Mouse (Mus musculus) ovary, postnatal 14 days (tissue): ENCODE measurements at regions not wholly inside any gene's neighbourhood (a gene's known extent, or its start where the extent isn't known, plus 50 kb on each side); places are given as distances from the start of the nearest gene placed in this dataset.

Source experiments
- DNase-seq: peaks from one replicate; pipeline ENCODE4 v3.0.0; 2022; ENCODE audit warnings: low spot score

DNA sequence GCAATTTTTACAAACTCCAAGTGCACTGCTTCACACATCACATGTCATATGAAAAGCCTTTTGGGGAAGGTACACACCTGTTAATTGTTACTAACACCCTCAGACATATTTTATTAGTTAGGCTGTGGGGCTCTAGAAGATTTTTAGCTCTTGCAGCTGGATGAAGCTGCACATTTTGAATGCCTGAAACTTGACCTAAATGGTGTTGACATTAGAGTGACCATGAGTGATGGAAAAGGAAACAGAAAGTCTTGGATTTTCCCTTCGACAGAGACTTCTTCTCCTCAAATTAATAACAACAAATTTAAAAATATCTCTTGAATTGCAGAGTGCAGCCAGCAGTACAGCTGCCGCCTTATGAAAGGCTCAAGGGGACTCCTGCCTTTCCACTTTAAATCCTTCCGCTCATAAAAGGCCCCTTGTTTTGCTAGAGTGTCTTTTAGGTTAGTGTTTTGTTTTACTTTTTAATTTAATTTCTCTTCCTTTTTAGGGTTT lies 259.7 kb downstream of the Trim52 start:
- no peak for DNase-seq

DNA sequence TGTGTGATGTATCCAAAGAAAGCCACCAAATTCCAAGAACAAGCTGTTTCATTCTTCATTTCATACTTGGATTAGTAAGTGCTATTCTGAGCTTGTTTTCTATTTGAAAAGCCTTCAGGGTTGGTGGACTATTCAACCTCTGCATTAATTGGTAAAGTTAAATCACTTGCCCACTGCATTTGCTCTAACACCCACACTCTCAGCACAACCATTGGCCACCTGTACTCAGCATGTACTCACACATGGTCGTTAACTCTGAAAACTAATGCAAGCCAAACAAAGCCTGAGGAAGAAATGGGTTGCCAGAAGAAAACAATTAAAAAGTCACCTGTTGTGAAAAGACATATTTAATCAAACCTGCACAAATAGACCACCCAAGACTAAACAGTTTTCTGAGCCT lies 267.5 kb downstream of the Trim52 start:
- no peak for DNase-seq

DNA sequence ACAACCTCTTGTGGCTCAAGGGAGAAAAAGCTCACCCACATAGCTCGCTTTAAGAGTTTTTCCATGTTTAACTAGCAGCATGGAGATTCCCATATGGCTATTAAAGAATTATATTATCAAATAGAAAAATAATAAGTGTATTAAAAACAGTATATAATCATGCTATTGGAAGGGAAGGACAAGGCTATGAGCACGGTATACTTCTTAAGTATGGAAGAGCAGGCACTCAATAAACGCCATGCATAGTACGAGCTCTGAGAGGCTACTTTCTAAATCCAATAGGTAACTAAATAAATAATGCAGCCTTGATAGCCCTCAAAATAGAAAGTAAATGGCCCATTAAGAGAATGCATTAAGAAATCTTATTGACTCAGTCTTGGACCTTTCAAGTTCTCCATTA lies 273.6 kb downstream of the Trim52 start:
- no peak for DNase-seq

DNA sequence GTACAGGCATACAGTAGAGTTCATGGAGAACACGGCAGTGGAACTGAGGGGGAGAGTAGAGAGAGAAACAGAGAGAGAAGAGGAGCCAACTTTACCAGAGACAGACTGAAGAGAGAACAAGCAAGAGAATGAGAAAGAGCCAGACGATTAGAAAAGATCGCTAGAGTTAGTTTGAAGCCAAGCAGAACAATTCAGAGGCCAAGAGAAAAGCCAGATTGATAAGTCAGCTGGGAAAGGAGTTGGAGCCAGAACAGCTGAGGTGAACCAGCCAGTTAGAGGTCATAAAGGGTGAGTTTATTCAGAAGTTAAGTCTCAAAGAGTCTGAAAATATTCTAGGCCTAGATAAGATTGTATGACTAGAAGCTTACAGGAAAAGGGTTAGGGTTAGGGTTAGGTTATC lies 281.7 kb downstream of the Trim52 start:
- DNase-seq = no peak

DNA sequence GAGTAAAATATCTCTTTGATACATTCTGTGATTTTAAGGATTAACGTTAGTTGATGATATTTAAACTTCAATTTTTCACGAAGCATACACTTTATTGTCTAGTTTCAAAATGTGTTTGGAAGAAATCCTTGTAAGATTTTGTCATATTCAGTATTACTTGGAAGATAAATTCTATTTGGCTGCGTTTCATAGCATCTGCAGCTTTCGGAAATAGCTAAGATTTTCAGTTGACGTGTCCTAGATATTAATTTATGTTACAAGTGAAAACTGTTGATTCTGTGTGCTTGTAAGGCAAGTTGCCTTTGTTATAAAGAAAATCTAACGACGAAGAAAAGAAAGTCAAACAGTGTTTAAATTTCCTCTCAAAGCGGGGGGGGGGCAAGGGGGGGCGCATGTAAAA lies 284.5 kb downstream of the Trim52 start:
- DNase-seq = no peak

DNA sequence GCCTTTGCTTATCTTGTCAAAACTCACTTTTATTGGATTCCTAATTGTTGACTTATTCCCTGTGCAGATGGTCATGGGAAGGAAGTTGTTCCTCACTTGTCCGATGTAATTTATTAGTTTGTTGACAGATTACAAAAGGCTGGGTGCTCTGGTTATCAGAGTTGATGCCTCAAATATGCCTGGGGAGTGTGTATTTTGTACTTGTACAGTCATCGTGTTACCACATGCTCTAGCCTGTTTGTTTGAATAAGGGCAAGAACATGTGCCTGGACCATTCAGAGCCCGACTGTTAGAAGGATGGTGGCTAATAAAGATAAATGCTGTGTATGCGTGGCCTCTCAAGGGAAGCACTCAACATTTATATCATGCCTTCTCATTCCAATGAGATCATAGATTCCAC lies 288.0 kb downstream of the Trim52 start:
- DNase-seq = no peak

DNA sequence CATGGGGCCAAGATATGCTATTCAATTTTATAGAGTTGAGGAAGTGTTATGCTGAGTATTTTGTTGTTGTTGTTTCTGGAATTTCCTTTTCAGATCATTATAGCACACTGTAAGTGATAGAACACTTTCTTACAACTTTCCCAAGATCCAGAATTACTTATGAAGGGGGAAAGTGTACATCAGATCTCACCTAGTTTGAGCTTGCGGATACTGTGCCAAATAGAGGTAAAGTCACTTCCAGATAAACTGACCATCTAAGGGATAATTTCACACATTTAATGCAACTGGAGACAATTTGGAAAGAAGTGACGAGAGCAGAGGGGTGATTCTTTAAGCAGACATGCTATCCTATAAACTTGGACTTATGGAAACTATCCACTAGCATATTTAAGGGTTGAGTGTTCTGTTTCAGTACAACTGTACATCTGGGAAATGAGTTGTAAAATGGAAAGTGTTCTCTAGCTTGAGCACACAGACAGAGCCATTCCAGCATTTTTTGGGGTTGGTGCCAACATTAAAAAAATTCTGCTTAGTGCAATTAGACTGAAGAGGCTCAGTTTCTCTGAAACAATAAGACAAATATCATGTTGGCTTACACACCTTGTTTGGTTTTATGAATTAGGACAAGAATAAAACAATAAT lies 307.0 kb downstream of the Trim52 start:
- no peak for DNase-seq

DNA sequence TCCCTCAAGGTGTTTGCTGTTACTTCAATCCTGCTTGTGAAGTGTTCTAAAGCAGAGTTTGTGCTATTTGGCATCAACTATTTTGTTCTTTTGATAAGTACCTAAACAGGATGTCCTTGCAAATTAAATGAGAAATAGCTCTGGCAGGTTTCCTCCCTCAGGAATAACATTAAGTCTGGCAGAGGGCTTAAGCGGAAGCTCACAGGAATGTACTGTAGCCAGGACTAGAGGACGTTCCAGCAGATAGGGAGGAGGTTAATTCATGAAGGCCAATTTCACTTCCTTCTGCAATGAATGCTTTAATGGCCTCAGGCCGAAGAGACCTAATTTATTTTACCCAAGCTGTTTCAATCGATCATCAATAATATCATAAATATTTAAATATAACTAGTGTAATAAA lies 318.7 kb downstream of the Trim52 start:
- DNase-seq = no peak

DNA sequence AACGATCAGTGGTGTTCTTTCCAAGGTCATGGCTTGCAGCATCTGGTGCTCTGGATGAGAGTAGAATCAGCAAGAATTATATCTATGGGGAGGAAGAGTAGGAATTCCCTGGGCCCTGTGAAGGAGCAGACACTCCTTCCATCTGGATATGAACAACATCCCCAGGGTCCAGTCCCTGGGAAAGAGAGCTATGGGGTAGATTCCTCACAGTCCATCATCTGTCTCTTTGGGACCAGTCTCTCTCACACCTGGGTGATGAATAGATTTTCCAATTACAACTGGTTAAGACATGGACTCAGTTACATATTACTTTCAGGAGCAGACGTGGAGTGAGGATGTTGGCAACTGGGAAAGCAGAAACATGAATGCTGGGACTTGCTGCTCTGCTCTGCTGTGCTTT lies 322.6 kb downstream of the Trim52 start:
- peak; percentile 9 for DNase-seq

DNA sequence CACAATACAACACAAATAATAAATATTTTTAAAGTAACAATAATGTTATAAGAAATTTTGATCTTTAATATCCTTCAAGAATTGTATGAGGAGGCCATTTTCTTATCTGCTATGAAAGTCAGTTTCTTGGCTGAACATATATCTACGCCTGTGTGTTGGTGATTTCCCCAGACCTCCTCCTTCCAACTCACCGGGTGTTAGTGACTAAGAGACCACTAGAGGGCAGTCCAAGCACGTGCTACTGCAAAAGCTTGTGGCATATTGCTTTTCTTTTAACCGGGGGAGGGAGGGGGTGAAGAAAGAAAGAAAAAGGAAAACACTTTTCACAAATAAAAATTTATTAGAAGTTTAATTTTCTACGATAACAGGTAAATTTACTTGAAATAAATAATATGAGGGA lies 333.3 kb downstream of the Trim52 start:
- peak; percentile 62 for DNase-seq

DNA sequence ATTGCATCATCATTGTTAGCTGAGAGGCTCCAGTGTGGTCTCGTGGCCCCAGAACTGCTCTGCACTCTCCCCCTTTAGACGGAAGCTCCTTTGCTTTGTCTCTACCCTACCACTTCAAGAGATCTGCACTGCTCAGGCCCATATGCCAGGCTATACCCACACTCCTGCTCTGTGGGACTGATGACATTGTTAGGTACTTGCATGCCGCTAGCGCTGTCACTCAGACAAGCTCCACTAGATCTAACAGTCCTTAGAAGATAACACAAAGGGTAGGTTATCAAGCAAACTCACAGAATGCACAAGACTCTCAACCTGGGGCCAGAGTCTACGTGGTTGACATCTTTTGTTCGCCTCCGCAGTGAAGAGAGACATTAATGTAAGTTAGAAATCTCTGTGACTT lies 383.1 kb downstream of the Trim52 start:
- no peak for DNase-seq

DNA sequence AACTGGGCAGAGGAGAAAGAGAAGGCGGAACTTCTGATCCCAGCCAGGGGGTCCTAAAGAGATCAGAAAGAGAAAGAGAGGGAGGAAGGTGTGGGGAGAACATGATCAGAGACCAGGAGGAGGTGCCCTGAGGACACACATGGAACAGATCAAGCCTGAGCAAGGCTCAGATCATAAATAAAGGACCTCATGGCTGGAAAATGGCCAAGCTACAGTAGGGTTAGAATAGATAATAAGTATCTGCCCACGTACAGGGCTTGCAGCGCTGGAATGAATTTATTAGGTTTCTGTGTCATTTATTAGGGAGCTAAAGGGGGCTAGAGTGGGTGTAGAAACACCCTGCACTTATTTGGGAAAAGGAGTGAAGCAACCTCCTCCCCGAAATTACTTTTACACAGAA lies 385.4 kb downstream of the Trim52 start:
- no peak for DNase-seq

DNA sequence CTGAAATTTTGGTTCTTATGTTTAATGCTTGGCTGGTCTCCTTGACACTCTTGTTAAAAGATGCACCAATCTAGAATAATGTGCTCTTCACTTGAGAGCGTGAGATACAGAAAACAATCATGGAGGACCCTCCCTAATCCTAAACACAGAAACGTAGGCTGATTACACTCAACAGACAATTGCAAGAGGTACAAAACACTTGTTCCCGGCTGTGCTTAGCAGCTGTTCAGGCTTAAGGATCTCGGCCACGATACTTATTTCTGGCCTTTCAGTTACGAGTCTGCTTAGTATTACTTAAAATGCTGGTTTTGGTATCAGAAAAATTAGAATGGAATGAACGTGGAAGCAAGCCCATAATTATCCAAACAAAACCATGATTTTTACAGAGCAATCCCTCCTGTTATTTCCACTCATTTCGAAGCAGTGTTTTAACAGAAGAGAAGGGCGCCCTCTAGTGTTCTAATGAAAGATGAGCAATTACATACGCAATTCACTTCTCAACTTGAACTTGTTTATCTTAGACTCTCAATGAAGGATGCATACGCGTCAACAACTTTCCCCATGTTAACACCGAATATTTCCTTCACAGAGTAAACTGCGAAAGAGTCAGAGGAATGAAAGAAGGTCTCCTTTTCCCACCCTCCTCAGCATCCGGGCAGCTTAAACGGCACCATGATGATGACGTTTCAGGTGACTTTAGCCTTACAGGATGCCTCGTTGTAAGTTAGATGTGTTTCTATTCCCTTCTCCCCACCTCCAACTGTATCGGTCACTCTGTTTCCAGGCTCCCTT lies 394.5 kb downstream of the Trim52 start:
- peak; percentile 18 for DNase-seq

DNA sequence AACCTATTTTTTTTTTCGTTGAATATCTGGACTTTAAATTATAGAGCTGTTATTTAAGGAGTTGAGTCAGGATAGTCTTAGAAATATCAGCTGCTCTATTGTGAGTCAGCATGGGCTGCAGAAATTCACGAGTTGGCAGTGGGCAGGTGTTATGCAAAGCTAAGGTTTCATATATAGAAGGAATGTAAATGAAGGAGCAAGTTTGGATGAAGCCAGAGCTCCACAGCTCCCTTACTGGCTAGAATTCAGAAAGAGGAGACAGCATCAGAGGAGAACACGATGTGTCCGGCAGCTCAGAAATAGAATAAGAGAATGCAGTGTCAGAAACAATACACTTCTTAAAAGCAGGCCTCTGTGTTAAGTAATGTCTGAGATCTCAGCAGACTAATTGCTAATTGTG lies 400.9 kb downstream of the Trim52 start:
- no peak for DNase-seq

DNA sequence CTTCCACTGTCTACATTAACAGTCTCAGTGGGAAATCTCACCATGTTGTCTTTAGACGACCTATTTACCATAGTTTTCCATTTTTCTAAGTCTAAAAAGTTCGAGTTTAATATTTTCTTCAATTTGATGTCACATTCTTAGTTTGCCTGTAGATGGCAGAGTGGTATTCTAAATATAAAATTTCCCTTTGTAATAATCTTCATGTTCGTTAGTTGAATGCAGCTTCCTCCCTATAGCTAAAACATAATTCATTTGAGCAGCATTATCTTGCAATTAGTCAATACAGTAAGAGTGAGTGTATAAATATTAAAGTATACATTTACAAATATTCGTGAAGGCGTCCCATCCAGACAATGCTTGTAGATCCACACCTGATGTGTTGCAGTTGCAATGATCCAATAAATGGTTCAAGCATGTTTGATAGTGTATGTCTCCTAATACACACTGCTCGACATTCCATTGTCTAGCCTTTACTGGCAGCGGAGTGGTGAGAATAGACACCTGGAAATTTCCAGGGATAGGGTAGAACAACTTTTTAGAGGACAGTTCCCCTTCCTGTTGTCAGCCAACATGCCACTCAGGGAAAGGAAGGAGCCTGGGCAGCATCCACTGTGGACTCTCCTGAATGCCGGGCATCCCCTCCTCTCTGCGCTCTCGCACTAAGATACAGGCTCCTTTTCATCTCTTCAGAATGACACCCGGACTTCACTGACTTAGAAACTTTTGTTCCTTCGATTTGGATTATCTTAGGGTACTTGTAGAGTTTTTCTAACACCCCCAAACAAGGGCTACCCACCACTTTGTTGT lies 412.8 kb downstream of the Trim52 start:
- no peak for DNase-seq

DNA sequence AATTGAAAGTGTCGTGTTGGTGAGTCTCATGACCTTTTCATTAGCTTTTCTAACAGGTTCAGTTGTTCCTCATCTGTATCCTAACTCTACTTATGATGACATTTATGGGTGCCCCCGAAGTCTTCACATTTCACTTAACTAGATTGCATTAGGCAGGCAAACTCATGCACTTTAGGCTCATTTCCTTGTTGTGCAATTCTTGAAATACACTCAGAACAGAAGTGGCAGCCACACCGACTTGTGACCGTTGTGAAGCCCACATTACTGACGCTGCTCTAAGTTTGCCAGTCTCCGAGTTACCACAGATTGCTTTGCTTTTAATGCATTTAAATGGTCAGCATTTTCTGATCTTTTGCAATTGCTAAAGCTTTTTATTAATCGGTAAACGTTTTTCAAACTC lies 414.8 kb downstream of the Trim52 start:
- DNase-seq = no peak

DNA sequence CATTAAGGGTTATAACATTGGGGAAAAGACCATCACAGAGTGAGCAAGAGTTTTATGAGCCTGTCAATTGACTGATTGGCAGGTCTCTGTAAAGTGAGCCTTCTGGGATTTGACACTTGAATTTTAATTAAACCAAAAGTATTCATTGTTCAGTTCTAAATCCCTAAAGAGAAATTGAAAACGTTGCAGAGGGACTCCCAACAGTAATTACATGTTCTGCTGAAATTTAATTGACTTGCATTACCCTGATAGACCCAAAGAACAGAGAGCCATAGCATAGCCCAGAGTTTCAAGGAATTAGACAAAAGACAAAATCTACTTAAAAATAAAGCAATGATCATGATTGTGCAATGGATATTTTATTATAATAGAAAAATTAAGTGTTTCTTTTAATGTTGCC lies 444.2 kb downstream of the Trim52 start:
- DNase-seq = no peak

DNA sequence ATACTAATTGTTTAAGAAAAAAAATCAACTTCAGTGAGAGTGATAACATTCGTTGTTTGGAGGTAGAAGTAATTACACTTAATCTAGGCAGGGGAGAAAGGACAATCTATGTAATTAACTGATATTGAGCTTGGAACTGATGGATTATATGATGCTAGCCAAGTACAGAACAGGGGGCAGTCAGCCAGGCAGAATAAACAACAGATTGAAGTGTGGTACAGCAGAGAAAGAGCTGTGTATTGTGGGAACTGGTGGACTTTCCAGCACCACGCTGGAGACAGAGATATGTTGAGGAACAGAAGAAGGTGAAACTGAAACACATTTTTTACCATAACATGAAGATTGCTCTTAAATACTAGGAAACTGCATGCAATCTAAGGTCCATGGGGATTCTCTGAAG lies 473.3 kb downstream of the Trim52 start:
- no peak for DNase-seq

DNA sequence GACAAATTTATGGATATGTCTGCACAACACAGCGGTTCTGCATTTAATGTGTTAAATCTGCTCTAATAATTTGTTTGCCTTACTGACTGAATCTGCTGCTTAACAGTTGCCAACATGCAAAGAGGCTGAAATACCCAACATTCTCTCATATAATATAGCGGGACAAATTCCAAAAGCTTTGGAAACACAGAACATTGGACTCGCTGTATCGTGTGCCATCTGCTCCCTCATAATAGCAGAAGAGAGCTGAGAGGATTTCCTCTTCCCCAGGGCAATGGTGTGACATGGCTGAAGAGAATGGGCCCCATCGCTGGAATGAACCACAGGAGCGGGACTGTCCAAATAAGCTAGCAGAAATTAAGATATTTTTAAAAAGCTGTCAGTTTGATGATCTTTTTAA lies 475.9 kb downstream of the Trim52 start:
- no peak for DNase-seq

DNA sequence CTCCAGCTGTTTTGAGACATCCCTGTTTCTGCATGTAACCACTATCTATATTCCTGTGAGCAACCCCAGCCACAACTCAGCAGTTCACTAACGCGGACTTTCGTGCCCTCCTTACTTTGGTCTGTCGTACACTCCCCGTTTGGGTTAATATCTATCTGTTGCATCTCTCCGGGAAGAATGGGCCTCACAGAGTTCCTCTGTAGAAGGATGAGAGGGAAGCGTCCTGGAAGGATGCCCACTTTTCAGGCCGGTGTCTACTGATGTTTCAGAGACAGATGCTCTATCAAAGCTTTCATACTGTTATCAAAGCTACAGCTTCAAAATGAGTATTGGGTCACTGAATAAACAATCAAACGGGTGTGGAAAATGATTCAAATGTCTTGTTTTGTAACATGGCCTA lies 487.4 kb downstream of the Trim52 start:
- DNase-seq = no peak

DNA sequence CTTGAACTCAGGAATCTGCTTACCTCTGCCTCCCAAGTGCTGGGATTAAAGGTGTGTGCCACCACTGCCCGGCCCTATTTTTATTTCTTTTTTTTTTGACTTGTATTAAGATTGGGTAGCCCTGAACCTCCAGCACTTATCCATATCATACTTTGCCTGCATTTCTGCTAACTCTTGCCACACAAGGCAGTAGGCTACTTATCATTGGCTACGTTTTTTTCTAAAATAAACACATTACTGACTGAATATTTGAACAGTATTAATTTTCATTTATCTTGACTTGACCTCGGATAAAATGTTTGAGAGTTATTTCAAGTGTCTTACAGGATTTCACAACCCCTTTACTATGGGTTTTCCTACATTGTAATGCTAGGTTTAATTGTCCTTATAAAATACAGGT lies 488.0 kb downstream of the Trim52 start:
- DNase-seq = no peak

DNA sequence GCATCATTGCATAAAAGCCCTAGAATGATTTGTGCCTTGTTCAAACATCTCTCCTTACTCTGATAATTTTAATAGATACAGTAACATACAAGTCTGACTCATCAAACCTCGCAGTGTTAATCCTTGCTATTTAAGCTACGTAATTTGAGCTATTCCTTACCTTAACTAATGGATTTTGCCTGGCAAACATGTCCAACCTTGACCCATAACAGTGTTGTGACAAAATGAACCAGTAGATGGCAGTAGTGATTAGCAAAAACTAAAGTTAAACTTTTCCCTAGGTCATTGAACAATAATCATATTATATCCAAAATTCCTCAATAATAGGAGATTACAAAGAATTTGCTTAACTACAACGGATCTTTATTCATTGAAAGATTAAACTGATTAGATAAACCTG lies 501.0 kb downstream of the Trim52 start:
- peak; percentile 2 for DNase-seq

DNA sequence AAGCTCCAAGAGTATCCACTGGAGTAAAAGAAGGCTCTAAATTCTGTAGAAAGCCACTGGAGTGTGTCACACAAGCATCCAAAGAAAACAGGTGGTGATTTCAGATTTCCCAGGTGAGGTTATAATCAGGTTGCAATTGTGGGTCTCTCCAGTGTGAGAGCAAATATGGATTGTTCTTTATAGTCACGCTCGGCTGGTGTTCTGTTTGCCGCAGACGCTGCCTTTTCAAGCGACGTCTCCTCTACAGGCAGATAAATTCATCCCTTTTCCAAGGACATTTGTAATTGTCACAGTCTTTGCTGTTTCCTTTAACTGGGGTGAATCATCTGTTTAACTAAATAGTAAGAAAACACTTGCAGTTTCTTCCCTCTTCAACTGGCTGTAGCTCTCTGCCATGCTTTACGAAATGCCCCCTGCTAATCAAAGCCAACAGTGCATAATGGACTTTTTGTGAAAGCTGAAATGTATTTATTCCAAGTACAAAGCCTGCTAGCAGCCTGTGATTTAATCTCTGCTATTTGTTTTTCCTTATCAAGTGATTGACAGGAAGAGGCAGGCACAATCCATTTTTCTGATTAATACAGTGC lies 502.4 kb downstream of the Trim52 start:
- DNase-seq = no peak
